Mouse (Mus musculus) stomach, embryonic 16.5 days (tissue): ENCODE data around the gene Ints14. TPM values are rescaled to one million over a fixed set of nuclear protein-coding genes. Genes with fewer than 3 reads are reported as not detected.
"Not testable (repeated sequence)": the region's sequence is repeated elsewhere in the genome, so short reads cannot be mapped to it uniquely, and the experiment has no call there.

Experiments used
- ATAC-seq: fragments of 200-750 bp; cut with Nextera tagmentation; 2 replicates; pipeline ENCODE4 v1.8.0; 2017; ENCODE audit warnings: moderate number of reproducible peaks, moderate TSS enrichment; ENCODE audit not compliant: insufficient read depth, low FRiP score
- H3K27ac ChIP-seq: fragments of 300-500 bp; sonication (generic); 2 replicates; pipeline ENCODE4 v1.5.1; 2014; ENCODE audit warnings: low read length
- H3K27me3 ChIP-seq: fragments of 300-500 bp; sonication (generic); 2 replicates; pipeline ENCODE4 v1.6.1; 2014; ENCODE audit warnings: low read length, control low read depth, mixed read lengths; ENCODE audit not compliant: control insufficient read depth, insufficient read depth
- H3K36me3 ChIP-seq: fragments of 300-500 bp; sonication (generic); 2 replicates; pipeline ENCODE4 v1.6.1; 2014; ENCODE audit warnings: low read length; ENCODE audit not compliant: control insufficient read depth, insufficient read depth
- H3K4me1 ChIP-seq: fragments of 300-500 bp; sonication (generic); 2 replicates; pipeline ENCODE4 v1.6.1; 2014; ENCODE audit warnings: low read length, control low read depth, mixed read lengths; ENCODE audit not compliant: control insufficient read depth, insufficient read depth
- H3K4me2 ChIP-seq: fragments of 300-500 bp; sonication (generic); 2 replicates; pipeline ENCODE4 v1.6.1; 2014; ENCODE audit warnings: low read depth, low read length, mixed read lengths
- H3K4me3 ChIP-seq: fragments of 300-500 bp; sonication (generic); replicated peaks from 2 replicates; pipeline ENCODE4 v1.5.1; 2014; ENCODE audit warnings: mild to moderate bottlenecking, low read length
- H3K9ac ChIP-seq: fragments of 300-500 bp; sonication (generic); 2 replicates; pipeline ENCODE4 v1.6.1; 2014; ENCODE audit warnings: low read length
- H3K9me3 ChIP-seq: fragments of 300-500 bp; sonication (generic); replicated peaks from 2 replicates; pipeline ENCODE4 v1.6.1; 2016; ENCODE audit warnings: low read length, control low read depth; ENCODE audit not compliant: control insufficient read depth
- WGBS: fragments of 180-500 bp; shearing (Covaris S2); extraction: QIAGEN DNeasy Blood & Tissue Kit; methylation state at CpG from one replicate; pipeline ENCODE4 v1.1.7; 2014; 5-methylcytosine and 5-hydroxymethylcytosine counted together
- polyA plus RNA-seq: library from polyadenylated mRNA; unstranded; fragments of >200 nt; fragmentation: Nextera tagmentation; extraction: Ambion mirVana; gene quantifications from 2 replicates; pipeline ENCODE4 v1.2.1, GENCODE M21; 2015

Ints14 gene
- polyA plus RNA-seq, 1 experiment from 2014 or later: 46.5 TPM

DNA sequence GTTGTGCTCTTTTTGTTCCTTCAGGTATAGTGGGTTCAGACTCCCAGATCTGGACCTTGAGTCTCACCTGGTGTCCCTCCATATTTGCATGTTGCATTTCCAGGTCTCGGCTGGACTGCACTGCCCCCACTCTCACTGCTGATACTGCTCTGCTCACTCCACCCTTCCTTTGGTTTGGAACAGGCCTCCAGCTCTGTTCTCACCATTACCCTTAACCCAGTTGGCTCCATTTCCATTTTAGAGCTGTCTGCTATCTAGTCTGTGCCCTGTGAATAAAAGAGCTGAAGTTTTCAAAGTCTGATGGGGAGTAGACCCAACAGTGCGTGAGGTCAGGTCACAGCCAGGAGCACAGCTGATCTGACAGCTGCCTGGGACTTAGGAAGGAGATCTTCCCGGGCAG is 19.8 kb downstream of the Ints14 start:
- Histone ChIP-seq H3K27me3 (no peaks in the 10 kb centered on the region), H3K9me3 (no peaks in the 10 kb centered on the region), H3K36me3 (peaks cover 41% of the 10 kb centered on the region), H3K4me2 (no peak overlapping the region), H3K4me3 (no peak overlapping the region), H3K9ac (no peak overlapping the region), H3K27ac (no peak overlapping the region), H3K4me1 (no peaks in the 10 kb centered on the region)
- no peak for ATAC-seq
- 66% methylated on average over 3 of the region's 3 CpGs for WGBS

DNA sequence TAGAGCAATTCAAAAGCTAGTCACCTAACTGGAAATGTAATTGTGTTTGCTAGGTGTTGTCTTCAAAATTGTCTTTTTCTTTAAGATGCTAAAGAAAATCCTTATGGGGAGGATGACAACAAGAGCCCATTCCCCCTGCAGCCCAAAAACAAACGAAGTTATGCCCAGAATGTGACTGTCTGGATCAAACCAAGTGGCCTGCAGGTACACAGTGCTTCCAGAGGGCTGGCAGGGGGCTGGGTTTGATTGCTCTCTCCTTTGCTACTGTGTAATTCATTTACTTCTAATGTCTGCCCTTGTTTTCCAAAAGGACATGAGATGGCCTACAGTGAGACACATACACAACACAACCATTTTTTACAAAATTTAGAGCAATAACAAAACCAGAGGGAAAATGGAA is 21.2 kb downstream of the Ints14 start:
- no peaks in the 10 kb centered on the region for H3K9me3 ChIP-seq
- H3K4me1 ChIP-seq: no peaks in the 10 kb centered on the region
- peaks cover 34% of the 10 kb centered on the region for H3K36me3 ChIP-seq
- no peak overlapping the region for H3K4me2 ChIP-seq
- WGBS: 64% methylated on average over 1 of the region's 1 CpGs
- H3K9ac ChIP-seq: no peak overlapping the region
- no peak overlapping the region for H3K27ac ChIP-seq
- no peak for ATAC-seq
- H3K27me3 ChIP-seq: no peaks in the 10 kb centered on the region
- no peak overlapping the region for H3K4me3 ChIP-seq

DNA sequence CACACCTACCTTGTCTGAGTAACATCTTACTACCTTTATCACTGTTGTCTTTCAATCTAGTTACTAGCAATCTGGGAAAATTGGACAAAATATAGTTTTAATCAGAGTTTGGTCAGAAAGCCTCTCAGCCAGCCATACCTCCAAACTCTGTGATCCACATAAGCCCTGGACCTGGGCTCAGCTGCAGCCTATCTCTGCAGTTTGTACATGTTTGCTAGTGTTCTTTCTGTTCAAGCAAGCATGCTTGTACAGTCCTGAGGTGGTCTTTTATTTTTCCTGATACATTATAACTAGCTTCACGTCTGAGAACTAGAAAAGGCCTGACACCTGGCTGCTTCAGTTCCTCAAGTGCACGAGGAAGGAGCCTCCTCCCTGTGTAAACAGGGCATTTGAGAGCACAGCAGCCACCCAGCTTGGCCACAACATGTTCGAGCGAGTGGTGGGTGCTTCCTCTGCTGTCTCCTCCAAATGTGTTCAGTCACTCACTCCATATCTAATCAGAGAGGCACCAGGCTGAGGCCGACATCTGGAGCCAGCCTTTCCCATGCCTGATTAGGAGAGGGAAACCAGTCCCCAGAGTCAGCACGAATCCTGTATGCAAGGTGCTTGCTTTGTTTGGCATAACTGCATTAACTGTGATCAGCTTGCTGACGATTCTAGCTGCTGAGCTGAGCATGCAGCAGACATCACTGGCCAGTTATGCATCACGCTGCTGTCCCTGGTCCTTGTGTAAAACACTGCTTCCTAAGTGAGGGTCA is 24.5 kb downstream of the Ints14 start:
- no peak overlapping the region for H3K4me2 ChIP-seq
- peak; percentile 37; the same call in 1 of the 2 replicates for ATAC-seq
- 55% methylated on average over 8 of the region's 8 CpGs for WGBS

DNA sequence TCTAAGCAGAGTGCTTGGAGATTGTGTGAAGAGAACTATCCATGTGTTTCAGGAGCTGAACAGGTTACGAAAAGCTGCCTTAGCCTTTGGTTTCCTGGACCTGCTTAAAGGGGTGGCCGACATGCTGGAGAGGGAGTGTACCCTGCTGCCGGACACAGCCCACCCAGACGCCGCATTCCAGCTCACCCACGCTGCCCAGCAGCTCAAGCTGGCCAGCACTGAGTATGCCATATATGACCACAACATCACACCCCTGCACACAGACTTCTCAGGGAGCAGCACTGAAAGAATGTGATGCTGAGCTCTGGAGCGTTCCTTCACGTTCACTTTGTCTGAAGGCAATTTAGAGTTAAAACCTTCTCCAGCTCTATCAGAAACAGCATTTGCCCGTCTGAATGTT is 25.1 kb downstream of the Ints14 start:
- H3K27me3 ChIP-seq: no peaks in the 10 kb centered on the region
- no peak overlapping the region for H3K4me2 ChIP-seq
- no peak overlapping the region for H3K9ac ChIP-seq
- no peak overlapping the region for H3K4me3 ChIP-seq
- H3K36me3 ChIP-seq: peaks cover 10% of the 10 kb centered on the region
- ATAC-seq: no peak
- no peaks in the 10 kb centered on the region for H3K4me1 ChIP-seq
- H3K27ac ChIP-seq: peak overlapping the region; percentile 36
- H3K9me3 ChIP-seq: no peaks in the 10 kb centered on the region
- WGBS: 87% methylated on average over 9 of the region's 9 CpGs

More for the DNA sequence above, 24.5 kb downstream of the Ints14 start:
- Histone ChIP-seq H3K9me3 (no peaks in the 10 kb centered on the region), H3K4me1 (no peaks in the 10 kb centered on the region), H3K27me3 (no peaks in the 10 kb centered on the region), H3K9ac (no peak overlapping the region), H3K36me3 (peaks cover 13% of the 10 kb centered on the region), H3K4me3 (no peak overlapping the region), H3K27ac (peak overlapping the region; percentile 36)

DNA sequence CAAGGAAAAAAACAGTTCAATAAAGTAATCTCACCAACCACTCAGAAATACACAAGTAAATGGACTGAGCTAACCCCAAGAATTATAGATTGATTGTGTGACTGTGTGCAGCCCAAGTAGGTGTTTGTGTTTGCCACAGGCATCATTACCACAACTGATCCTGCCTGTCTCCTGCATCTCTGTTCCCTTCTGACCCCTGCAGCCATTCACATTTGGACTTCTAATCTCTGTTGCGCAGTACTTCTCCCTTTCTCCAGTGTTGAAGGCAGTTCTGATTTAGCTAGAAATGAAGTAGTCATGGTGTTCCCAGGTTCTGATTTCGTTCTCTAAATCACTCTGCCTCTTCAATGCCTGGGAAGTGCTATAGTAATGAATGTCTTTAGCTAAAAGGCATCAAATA is 26.9 kb downstream of the Ints14 start:
- no peak for ATAC-seq
- H3K4me2 ChIP-seq: no peak overlapping the region
- no peaks in the 10 kb centered on the region for H3K9me3 ChIP-seq
- H3K27ac ChIP-seq: no peak overlapping the region
- H3K4me1 ChIP-seq: no peaks in the 10 kb centered on the region
- peaks cover 7% of the 10 kb centered on the region for H3K36me3 ChIP-seq
- no peaks in the 10 kb centered on the region for H3K27me3 ChIP-seq
- WGBS: 96% methylated on average over 2 of the region's 2 CpGs
- H3K4me3 ChIP-seq: no peak overlapping the region
- no peak overlapping the region for H3K9ac ChIP-seq

DNA sequence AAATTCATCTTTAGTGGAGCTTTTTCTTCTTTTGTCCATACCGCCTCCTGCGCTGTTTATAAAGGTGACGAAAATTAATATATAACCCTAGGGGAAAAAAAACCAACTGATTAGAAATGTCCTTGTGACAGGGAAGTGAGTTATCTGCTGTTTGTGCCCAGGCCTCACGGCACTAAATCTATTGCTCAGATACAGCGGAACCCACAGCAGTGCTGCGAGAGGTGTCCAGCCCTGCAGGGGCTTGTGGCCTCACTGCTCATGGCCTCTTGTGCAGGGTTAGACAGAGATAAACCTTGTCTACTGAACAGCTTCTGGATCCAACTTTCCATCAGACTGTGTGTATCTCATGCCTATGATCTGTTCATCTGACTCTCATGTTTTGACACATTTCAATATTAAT is 27.7 kb downstream of the Ints14 start:
- H3K4me2 ChIP-seq: no peak overlapping the region
- no peaks in the 10 kb centered on the region for H3K4me1 ChIP-seq
- H3K4me3 ChIP-seq: no peak overlapping the region
- no peaks in the 10 kb centered on the region for H3K27me3 ChIP-seq
- WGBS: 73% methylated on average over 6 of the region's 6 CpGs
- H3K27ac ChIP-seq: no peak overlapping the region
- ATAC-seq: no peak
- H3K9ac ChIP-seq: no peak overlapping the region
- H3K36me3 ChIP-seq: peaks cover 5% of the 10 kb centered on the region; the same call in 1 of the 2 replicates
- no peaks in the 10 kb centered on the region for H3K9me3 ChIP-seq

DNA sequence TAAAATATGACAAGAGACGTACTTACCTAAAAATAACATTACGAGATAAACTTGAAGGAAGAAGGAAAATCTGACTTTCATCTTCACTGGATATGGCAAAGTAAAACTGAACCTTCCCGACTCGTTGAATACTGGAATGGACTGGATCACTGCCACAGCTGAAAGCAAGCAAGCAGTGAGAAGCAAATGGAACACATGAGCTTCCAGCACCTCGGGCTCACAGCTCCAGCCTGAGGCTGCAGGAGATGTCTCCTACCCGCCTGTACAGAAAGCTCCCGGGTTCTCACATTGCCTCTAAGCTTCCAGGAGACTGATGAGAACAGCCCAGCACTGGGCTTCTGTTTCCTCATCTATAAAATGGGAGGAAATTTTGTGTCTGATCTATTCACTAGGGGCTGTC is 29.6 kb downstream of the Ints14 start:
- Histone ChIP-seq H3K4me1 (no peaks in the 10 kb centered on the region), H3K4me2 (no peak overlapping the region), H3K27me3 (no peaks in the 10 kb centered on the region), H3K27ac (no peak overlapping the region), H3K9me3 (no peaks in the 10 kb centered on the region), H3K4me3 (no peak overlapping the region), H3K9ac (no peak overlapping the region), H3K36me3 (no peaks in the 10 kb centered on the region)
- no peak for ATAC-seq
- WGBS: 86% methylated on average over 7 of the region's 7 CpGs

DNA sequence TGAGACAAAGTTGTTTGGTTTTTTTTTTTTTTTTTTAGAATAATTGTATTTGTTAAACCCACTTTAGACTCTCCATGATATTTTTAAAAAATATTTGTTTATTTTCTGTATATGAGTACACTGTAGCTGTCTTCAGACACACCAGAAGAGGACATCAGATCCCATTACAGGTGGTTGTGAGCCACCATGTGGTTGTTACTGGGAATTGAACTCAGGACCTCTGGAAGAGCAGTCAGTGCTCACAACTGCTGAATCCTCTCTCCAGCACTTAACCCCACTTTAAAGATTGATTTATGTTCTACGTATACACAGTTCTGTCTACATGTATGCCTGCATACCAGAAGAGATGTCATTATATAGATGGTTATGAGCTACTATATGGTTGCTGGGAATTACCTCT is 34.8 kb downstream of the Ints14 start:
- not testable (repeated sequence) for H3K4me2 ChIP-seq, H3K36me3 ChIP-seq, H3K9ac ChIP-seq, ATAC-seq, H3K4me1 ChIP-seq, H3K27ac ChIP-seq, H3K9me3 ChIP-seq, H3K27me3 ChIP-seq, H3K4me3 ChIP-seq
- 74% methylated on average over 1 of the region's 1 CpGs for WGBS

DNA sequence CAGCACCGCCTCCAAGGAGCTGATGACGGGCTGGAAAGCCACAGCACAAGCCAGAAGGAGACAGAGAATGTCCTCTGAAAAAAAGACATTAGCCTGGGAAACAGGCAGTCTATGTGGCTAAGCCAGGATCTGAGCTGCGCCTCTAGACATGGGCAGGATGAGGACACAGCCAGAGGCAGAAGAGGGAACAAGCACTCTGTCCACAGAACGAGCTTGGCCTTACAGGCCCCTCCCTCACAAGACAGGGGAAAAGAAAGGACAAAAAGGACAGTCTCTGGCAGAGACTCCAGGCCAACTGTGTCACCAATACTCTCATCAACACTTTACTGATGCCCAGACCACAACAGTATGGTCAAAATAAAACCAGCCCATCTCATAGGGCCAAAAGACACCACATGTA is 40.8 kb downstream of the Ints14 start:
- H3K27me3 ChIP-seq: no peaks in the 10 kb centered on the region
- H3K27ac ChIP-seq: peak overlapping the region; percentile 41; the same call in 1 of the 2 replicates
- H3K4me2 ChIP-seq: no peak overlapping the region
- H3K9ac ChIP-seq: no peak overlapping the region
- no peaks in the 10 kb centered on the region for H3K4me1 ChIP-seq
- H3K4me3 ChIP-seq: no peak overlapping the region
- no peak for ATAC-seq
- H3K36me3 ChIP-seq: peaks cover 4% of the 10 kb centered on the region; the same call in 1 of the 2 replicates
- H3K9me3 ChIP-seq: no peaks in the 10 kb centered on the region
- 78% methylated on average over 4 of the region's 4 CpGs for WGBS
